Mouse (Mus musculus): ENCODE results near the gene Gm14124. TPM values are rescaled to one million over a fixed set of nuclear protein-coding genes. Genes with fewer than 3 reads are reported as not detected.

Gene Gm14124
- not detected for polyA plus RNA-seq (2014; fragmentation: Illumina TruSeq; extraction: RNeasy Lipid Tissue Mini Kit (QIAGEN cat#74804); ENCODE audit: low read depth, low replicate concordance)

DNA sequence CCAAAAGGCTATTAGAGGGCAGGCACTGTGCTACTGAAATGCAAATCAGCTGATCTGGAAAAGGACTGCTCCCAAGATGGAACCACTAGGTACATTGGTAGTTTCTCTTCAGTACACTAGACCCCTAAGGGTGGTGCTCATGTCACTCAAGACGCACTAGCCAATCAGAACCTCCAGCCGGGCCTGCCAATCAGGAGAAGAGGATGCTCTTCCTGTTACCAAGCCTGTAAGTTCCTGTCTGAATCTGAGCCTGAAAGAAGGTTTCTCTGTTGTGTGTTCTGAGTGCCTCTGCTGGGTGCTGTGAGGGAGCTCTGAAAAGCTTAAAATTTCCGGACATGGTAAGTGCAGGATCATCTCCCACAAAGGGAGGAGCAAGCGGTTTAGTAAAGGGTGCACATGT is at the start of gene Gm14124:
Gm14124 (plus strand) TSS at position 227 of the 400 bp plus-strand sequence.

GRCm38 (mm10) chr2:150217600-150218362 is 39.5 kb upstream of the Gm14124 start, which contains the start of gene Zfp937:
Zfp937 (plus strand) TSS chr2:150218073.

DNA sequence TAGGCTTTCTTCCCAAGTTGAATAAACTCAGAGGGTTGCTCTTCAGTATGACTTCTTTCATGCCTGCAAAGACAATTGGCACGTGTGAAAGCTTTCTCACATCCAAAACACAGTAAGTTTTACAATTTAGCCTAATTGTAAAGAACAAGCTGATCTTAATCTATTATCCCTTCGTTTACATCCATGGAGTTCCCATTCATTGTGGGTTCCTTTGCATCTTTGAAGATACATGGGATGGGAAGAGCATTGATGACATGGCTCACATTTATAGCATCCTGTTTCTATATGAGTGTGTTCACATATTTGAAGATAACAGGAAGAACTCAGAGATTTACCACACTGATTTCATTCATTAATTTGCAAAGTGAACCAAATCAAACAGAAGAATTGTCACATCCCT is 1.8 kb upstream of the Gm14124 start, which contains the start of gene Gm21994:
Gm21994 (minus strand) TSS at position 101 of the 400 bp plus-strand sequence.

Other genes with a start within 250 kb of the Gm14124 start
- gene Zfp120, start 120.8 kb upstream of the Gm14124 start, polyA plus RNA-seq (2014; fragmentation: Illumina TruSeq; extraction: RNeasy Lipid Tissue Mini Kit (QIAGEN cat#74804); ENCODE audit: low read depth, low replicate concordance): 17.1 TPM
- not detected for gene Gm10770, start 77.8 kb upstream of the Gm14124 start, polyA plus RNA-seq (2014; fragmentation: Illumina TruSeq; extraction: RNeasy Lipid Tissue Mini Kit (QIAGEN cat#74804); ENCODE audit: low read depth, low replicate concordance)
- not detected for gene Gm14139, start 75.8 kb upstream of the Gm14124 start, polyA plus RNA-seq (2014; fragmentation: Illumina TruSeq; extraction: RNeasy Lipid Tissue Mini Kit (QIAGEN cat#74804); ENCODE audit: low read depth, low replicate concordance)
- 2.7 TPM for gene Zfp937, start 39.4 kb upstream of the Gm14124 start, polyA plus RNA-seq (2014; fragmentation: Illumina TruSeq; extraction: RNeasy Lipid Tissue Mini Kit (QIAGEN cat#74804); ENCODE audit: low read depth, low replicate concordance)
- 3.3 TPM for gene Gm21994, start 1.9 kb upstream of the Gm14124 start, polyA plus RNA-seq (2014; fragmentation: Illumina TruSeq; extraction: RNeasy Lipid Tissue Mini Kit (QIAGEN cat#74804); ENCODE audit: low read depth, low replicate concordance)
- not detected for gene Gm10130, start 66.2 kb downstream of the Gm14124 start, polyA plus RNA-seq (2014; fragmentation: Illumina TruSeq; extraction: RNeasy Lipid Tissue Mini Kit (QIAGEN cat#74804); ENCODE audit: low read depth, low replicate concordance)
- 2.3 TPM for gene 3300002I08Rik, start 105.2 kb downstream of the Gm14124 start, polyA plus RNA-seq (2014; fragmentation: Illumina TruSeq; extraction: RNeasy Lipid Tissue Mini Kit (QIAGEN cat#74804); ENCODE audit: low read depth, low replicate concordance)
- gene Zfp442, start 194.0 kb downstream of the Gm14124 start, polyA plus RNA-seq (2014; fragmentation: Illumina TruSeq; extraction: RNeasy Lipid Tissue Mini Kit (QIAGEN cat#74804); ENCODE audit: low read depth, low replicate concordance): 2.7 TPM
- gene Zfp345, start 227.6 kb downstream of the Gm14124 start, polyA plus RNA-seq (2014; fragmentation: Illumina TruSeq; extraction: RNeasy Lipid Tissue Mini Kit (QIAGEN cat#74804); ENCODE audit: low read depth, low replicate concordance): not detected

Measured in liver, adult 10 weeks (tissue).